Mouse (Mus musculus): ENCODE results near the gene Zbtb3.

The Zbtb3 gene

DNA sequence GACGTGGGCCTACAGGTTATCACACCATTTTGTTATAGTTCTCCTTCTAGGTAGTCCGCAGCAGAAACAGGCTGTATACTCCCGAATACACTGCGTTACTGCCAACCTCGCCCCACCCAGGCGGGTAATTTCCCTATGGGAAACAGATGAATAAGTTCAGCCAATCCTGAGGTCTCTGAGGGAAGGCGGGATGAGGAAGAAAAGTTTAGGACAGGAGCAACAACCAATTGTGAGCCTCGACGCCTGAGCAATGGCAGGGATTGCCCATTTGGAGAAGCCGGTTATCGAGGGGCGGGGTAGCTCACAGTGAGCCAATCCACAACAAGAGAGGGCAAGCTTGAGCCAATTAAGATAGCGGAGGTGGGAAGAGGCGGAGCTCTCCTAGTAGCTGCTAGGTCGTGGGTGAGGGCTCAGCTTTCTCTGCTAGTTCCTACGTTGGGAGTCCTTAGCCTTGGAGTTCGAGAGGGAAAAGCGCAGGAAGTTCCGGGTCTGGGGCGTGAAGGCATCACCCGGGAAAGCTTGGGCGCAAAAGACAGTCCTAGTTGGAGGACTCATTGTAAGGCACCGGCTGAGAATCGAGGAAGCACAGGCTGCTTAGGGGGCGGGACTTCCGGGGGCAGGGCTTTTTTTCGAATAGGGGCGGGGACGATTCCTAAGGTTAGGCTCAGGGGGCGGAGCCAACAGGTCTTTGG, at the start of gene Zbtb3:
Gene Zbtb3 (plus strand): TSS at position 426 of the 692 bp plus-strand sequence.
- peak; percentile 93 for DNase-seq

- DNase-seq = no peak
Observed at GRCm38 (mm10) chr19:8755652-8756051, 46.7 kb upstream of the Zbtb3 start.

- DNase-seq = peak; percentile 85
Observed at GRCm38 (mm10) chr19:8756635-8757387, 45.5 kb upstream of the Zbtb3 start, which contains the start of gene Nxf1. Nxf1 (plus strand) TSS chr19:8757073.

DNA sequence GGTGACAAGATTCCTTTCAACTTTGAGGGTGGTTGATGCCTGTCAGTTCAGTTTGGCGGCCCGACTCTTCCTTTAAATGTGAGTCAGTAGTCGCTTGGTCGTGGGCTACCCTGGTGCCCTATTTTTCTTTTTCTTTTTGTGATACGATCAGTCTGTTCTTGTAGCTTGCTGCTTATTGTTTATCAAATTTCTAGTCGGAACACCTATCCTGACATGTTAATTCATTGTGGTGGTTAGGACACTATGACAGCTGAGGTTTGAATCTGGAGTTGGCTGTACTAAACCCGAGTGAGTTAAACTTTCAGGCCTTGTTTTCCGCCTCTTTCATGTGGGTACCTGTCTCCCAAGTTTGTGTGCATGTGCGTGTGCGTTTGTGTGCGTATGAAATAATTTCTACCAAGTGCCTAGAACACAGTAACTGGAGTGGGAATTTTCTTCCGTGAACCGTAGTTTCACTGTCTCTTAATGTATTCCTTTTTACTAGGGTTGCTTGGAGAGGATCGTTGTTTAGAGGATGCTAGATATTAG, 44.8 kb upstream of the Zbtb3 start:
- DNase-seq = no peak

- DNase-seq = no peak
Observed at GRCm38 (mm10) chr19:8758899-8759298, 43.5 kb upstream of the Zbtb3 start.

- no peak for DNase-seq
Observed at GRCm38 (mm10) chr19:8760757-8761156, 41.6 kb upstream of the Zbtb3 start.

DNA sequence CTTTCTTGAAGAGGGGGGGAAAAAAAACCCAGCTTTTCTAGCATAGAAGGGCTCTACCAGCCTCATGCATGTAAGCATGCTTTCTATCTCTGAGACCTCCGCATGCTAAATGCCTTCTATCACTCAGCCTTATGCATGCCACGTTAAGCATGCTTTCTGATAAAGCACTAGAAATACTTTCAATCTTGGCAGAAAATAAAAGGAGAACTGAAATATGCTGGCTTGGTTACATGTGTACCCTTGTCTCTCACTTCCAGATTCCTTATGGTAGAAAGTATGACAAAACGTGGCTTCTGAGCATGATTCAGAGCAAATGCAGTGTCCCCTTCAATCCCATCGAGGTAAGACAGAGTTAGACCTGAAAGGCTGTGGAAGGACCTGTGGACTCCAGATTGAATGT, 39.1 kb upstream of the Zbtb3 start:
- no peak for DNase-seq

DNA sequence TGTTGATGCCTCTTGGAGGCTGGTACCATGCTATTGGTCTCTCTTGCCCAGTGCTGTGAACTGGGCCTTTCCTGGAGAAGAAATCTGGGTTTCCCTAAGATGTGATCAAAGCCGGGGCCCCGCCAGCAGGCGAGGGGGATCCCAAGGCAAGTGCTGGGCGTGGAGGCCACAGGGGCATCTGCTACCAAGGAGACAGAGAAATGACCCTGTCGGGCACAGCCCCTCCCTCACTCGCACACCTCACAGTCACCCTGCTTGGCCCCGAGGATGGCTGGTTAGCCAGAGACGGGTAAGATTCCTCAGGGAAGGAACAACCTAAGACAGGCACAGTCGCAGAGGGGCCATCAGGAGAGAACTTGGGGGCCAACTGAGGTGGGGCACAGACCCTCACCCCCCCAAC, 36.8 kb upstream of the Zbtb3 start:
- no peak for DNase-seq

DNA sequence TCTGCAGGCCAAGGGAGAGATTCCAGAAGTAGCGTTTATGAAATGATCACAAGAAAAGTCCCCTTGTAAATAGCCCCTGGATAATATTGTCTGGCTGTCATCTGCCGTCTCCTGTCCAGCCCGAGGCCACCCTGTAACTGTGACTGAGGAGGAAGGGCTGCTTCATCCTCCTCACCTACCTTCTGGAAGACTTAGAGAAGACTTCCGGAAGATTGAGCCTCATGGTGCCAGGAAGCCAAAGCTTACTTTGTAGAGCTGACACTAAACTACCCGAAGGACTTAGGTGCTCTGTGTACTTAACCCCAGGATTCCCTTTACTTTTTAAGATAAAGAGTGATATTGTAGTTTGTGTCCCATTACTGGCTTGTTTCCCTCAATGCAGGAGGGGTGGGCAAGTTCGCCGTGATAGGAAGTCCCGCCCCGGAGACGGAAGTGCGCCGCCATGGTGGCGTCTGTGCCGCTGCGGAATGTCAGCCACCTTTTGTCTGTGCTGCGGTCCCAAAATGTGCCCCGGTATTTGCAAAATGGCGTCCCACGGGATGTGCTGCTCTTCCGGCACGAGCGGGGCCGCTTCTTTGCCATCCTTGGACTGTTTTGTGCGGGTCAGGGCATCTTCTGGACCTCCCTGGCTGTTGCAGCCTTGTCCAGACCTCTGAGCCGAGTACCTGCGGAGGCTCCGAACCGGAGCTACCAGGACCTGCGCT, 31.6 kb upstream of the Zbtb3 start, which contains the start of gene Tmem223:
Gene Tmem223 (plus strand): TSS at position 430 of the 704 bp plus-strand sequence.
- peak; percentile 76 for DNase-seq

GRCm38 (mm10) chr19:8772996-8773395, 29.4 kb upstream of the Zbtb3 start:
- no peak for DNase-seq

DNA sequence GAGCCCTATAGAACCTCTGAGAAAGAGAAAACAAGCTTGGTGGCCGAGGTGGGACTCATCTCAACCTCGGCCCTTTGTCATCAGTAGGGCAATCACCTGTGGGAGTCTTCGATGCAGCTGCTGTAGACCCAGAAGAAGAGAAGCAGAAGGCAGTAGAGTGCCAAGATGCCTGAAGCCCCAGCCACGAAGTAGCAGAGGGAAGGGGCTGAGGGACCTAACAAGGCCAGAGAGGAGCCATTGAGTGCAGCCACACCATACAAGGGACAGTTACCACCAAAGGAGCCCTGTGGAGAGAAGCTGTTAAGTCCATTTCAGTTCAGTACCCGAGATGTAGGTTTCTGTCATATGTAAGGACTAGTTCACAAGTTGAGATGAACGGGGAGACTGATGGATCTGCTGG, 28.9 kb upstream of the Zbtb3 start:
- no peak for DNase-seq

- peak; percentile 97 for DNase-seq
Observed at GRCm38 (mm10) chr19:8774086-8774835, 28.1 kb upstream of the Zbtb3 start, which contains the start of gene Tmem179b. Tmem179b (minus strand) TSS chr19:8774467.

- no peak for DNase-seq
Observed at GRCm38 (mm10) chr19:8774951-8775421, 27.4 kb upstream of the Zbtb3 start.

GRCm38 (mm10) chr19:8786008-8786781, 16.2 kb upstream of the Zbtb3 start, which contains the start of gene Taf6l:
Taf6l (minus strand) TSS chr19:8786417.
- DNase-seq = peak; percentile 86

- DNase-seq = no peak
Observed at GRCm38 (mm10) chr19:8788521-8788920, 13.8 kb upstream of the Zbtb3 start.

GRCm38 (mm10) chr19:8789171-8789570, 13.2 kb upstream of the Zbtb3 start:
- no peak for DNase-seq

- no peak for DNase-seq
Observed at GRCm38 (mm10) chr19:8790171-8790570, 12.2 kb upstream of the Zbtb3 start.

- DNase-seq = peak; percentile 82
Observed at GRCm38 (mm10) chr19:8798264-8798946, 4.0 kb upstream of the Zbtb3 start, which contains the start of gene Polr2g. Polr2g (minus strand) TSS chr19:8798577.

DNA sequence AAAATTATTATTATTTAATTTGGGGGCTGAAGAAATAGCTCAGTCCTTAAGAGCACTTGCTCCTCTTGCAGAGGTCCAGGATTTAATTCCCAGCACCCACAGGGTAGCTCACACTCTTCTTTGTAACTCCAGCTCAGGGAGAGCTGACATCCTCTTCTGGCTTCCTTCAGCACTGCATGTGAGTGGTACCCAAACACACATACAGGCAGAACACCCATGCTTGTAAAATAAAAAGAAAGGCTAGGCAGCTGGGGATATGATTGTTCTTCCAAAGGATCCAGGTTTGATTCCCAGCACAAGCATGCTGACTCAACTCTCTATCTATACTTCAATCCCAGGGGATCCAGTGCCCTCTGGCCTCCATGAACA, 3.4 kb upstream of the Zbtb3 start:
- DNase-seq = no peak

DNA sequence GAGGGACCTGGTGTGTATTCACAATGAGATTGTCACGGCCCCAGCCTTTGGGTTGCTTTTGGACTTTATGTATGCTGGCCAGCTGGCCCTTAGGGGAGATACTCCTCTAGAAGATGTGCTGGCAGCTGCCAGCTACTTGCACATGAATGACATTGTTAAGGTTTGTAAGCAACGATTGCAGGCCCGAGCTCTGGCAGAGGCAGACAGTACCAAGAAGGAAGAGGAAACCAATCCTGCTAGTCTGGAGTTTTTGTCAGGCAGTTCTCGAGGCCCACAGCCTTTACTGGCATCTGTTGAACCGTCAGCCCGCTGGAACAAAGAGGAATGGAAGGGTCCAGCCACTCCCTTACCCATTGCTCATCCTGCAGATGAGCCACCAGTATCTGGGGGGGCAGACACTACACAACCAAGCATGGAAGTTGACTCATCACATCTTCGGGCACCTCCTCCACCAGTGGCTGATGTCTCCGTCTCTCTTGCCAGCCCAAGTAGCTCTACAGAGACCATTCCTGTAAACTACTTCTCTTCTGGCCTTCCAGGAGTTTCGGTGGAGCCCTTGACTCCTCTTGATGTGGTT, 937 bp downstream of the Zbtb3 start:
- DNase-seq = no peak
